Mouse (Mus musculus) lung, postnatal 25 days (tissue): ENCODE data around the gene Ccn6.
"Not testable (repeated sequence)": the region's sequence is repeated elsewhere in the genome, so short reads cannot be mapped to it uniquely, and the experiment has no call there.

ENCODE experiments used
- DNase-seq: peaks from one replicate; pipeline ENCODE4 v3.0.0; 2022; ENCODE audit warnings: low spot score

Ccn6 gene

GRCm38 (mm10) chr10:39163694-39164093 lies at the start of gene Ccn6:
TSS of gene Ccn6 (minus strand) at chr10:39163794.
- DNase-seq: no peak

GRCm38 (mm10) chr10:39210031-39210430 lies 46.4 kb upstream of the Ccn6 start:
- no peak for DNase-seq

- peak; percentile 28 for DNase-seq
Observed at GRCm38 (mm10) chr10:39209161-39210025, 45.8 kb upstream of the Ccn6 start.

GRCm38 (mm10) chr10:39208712-39209111 lies 45.1 kb upstream of the Ccn6 start:
- peak; percentile 8 for DNase-seq

- DNase-seq: no peak
Observed at GRCm38 (mm10) chr10:39207310-39207855, 43.8 kb upstream of the Ccn6 start.

GRCm38 (mm10) chr10:39202490-39202889 lies 38.9 kb upstream of the Ccn6 start:
- DNase-seq: no peak

GRCm38 (mm10) chr10:39198216-39198615 lies 34.6 kb upstream of the Ccn6 start:
- not testable (repeated sequence) for DNase-seq

GRCm38 (mm10) chr10:39192673-39193072 lies 29.1 kb upstream of the Ccn6 start:
- DNase-seq: peak; percentile 63

- DNase-seq: no peak
Observed at GRCm38 (mm10) chr10:39185545-39185906, 21.9 kb upstream of the Ccn6 start.

- DNase-seq: no peak
Observed at GRCm38 (mm10) chr10:39184864-39185544, 21.4 kb upstream of the Ccn6 start.

GRCm38 (mm10) chr10:39176981-39177380 lies 13.4 kb upstream of the Ccn6 start:
- no peak for DNase-seq

GRCm38 (mm10) chr10:39173077-39173476 lies 9.5 kb upstream of the Ccn6 start:
- DNase-seq: no peak

- no peak for DNase-seq
Observed at GRCm38 (mm10) chr10:39172540-39172931, 8.9 kb upstream of the Ccn6 start.

- peak; percentile 93 for DNase-seq
Observed at GRCm38 (mm10) chr10:39171603-39172539, 8.3 kb upstream of the Ccn6 start.

GRCm38 (mm10) chr10:39171134-39171533 lies 7.5 kb upstream of the Ccn6 start:
- DNase-seq: peak; percentile 93

- no peak for DNase-seq
Observed at GRCm38 (mm10) chr10:39170706-39171105, 7.1 kb upstream of the Ccn6 start.

GRCm38 (mm10) chr10:39170181-39170580 lies 6.6 kb upstream of the Ccn6 start:
- DNase-seq: peak; percentile 65

- DNase-seq: no peak
Observed at GRCm38 (mm10) chr10:39169642-39170041, 6.0 kb upstream of the Ccn6 start.

GRCm38 (mm10) chr10:39167611-39168010 lies 4.0 kb upstream of the Ccn6 start:
- no peak for DNase-seq

- DNase-seq: peak; percentile 14
Observed at GRCm38 (mm10) chr10:39165632-39166115, 2.1 kb upstream of the Ccn6 start.

GRCm38 (mm10) chr10:39162666-39163484 lies 719 bp downstream of the Ccn6 start:
- DNase-seq: no peak
